Mouse (Mus musculus) thymus, postnatal 10 days (tissue): ENCODE measurements around the gene Tbx6.
A peak's percentile ranks its signal among the peaks of the same experiment; 100 is the strongest.

Experiments used
- DNase-seq, 2 experiments: peaks; one replicate each; pipeline ENCODE4 v3.0.0; 2021; ENCODE audit warnings: low spot score in 2 of 2

Gene Tbx6

DNA sequence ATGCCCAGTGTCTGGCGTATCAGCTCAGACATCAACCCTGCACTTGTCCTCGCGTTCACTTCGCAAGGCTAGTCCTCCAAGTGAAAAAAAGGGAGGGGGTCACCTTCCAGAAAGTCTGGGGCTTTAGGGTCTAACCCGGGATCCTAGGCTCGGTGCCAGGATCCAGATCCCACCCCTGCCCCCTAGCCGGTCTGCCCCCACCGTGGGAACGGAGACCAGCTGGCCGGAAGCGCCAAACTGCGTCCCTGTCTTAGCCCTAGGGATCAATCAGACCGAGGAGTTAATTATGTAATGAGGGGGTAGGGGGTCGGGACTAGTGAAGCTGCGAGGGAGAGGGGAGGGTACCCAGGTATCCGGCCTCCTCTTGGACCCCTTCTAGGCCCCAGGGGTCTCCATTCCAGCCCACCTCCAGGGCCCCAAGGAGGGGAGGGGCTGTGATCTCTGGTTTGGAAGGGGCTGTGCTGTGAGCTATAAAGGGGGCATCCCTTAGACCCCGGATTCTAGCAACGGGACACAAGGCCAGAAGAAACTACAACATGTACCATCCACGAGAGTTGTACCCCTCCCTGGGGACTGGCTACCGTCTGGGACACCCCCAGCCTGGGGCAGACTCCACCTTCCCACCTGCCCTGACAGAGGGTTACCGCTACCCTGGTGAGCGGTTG lies at the start of gene Tbx6:
TSS of gene Tbx6 (plus strand) at position 513 of the 665 bp plus-strand sequence.
- peak in 1 of 2 experiments; percentile 31 for DNase-seq

GRCm38 (mm10) chr7:126736122-126736521 lies 45.2 kb upstream of the Tbx6 start:
- no peak for DNase-seq

GRCm38 (mm10) chr7:126739551-126739950 lies 41.7 kb upstream of the Tbx6 start:
- DNase-seq, result no peak

- no peak for DNase-seq
Observed at GRCm38 (mm10) chr7:126740132-126740735, 41.0 kb upstream of the Tbx6 start.

GRCm38 (mm10) chr7:126740977-126741376 lies 40.3 kb upstream of the Tbx6 start:
- no peak for DNase-seq

DNA sequence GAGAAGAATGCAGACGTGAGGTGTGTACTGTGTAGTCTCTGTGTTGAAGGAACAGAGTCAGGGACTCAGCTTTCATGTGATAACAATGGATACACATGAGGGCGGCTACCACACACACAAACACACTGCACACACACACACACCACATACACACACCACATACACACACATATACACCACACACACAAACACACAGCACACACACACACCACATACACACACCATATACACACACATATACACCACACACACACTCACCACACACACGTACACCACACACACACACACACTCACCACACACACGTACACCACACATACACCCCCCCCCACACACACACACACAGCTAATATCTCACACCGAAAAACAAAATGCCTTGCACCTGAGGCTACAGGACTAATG lies 39.8 kb upstream of the Tbx6 start:
- DNase-seq, result no peak

- no peak for DNase-seq
Observed at GRCm38 (mm10) chr7:126741964-126742482, 39.3 kb upstream of the Tbx6 start.

GRCm38 (mm10) chr7:126746066-126746465 lies 35.2 kb upstream of the Tbx6 start:
- DNase-seq, result no peak

GRCm38 (mm10) chr7:126746798-126747197 lies 34.5 kb upstream of the Tbx6 start:
- DNase-seq, result no peak

DNA sequence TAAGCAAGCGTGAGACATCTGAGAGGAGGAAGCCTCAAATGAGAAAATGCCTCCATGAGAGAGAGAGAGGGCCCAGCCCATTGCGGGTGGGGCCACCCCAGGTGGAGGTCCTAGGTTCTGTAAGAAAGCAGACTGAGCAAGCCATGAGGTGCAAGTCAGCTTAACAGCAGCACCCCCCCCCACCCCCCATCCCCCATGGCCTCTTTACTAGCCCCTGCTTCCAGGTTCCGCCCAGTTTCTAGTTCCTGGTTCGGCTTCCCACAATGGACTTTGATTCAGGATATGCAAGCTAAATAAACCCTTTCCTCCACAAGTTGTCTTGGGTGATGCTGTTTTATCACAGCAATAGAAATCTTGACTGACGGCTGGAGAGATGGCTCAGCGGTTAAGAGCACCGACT lies 32.5 kb upstream of the Tbx6 start:
- no peak for DNase-seq

DNA sequence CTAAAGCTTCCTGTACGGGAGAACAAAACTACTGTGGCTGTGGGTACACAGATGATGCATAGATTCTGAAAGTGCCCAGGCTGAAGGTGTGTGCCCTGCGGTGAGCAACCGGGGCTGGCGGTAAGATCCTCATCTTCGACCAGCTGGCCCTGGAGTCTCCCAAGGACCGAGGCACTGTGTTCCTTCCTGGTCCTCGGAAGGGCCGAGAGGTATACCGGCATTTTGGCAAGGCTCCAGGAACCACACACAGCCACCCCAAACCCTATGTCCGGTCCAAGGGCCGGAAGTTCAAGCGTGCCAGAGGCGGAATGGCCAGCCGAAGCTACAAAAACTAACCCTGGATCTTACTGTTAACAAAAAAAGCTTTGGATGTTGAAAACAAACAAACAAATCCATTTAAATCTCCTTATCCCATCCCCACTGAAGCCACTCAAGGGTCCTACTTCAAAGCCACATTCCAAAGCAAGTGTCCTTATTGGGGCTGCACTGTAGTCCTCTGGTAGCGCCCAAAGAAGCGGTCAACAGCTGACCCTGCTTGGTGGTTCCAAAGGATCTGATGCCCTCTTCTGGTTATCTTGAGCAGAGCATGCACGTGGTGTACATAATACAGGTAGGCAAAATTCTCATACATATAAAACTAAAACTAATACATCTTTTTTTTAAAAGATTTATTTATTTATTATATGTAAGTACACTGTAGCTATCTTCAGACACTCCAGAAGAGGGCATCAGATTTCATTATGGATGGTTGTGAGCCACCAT lies 31.5 kb upstream of the Tbx6 start:
- DNase-seq, result no peak

DNA sequence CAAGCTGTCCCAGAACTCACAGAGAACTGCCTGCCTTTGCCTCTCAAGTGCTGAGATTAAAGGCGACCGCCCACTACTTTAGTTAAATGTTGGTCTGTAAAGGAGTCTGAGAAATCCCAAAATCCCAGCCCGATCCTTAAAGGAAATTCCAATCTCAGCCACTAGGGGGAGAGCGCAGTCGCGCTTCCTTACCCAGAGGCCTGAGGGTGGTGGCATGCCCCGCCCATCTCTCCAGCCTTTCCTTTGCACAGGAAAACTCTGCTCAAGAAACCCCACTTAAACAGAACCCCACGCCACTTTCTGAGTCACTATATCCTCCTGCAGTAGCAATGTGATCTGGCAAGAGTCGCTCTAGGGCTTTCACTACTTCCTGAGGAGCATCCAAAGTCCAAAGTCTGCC lies 26.4 kb upstream of the Tbx6 start:
- DNase-seq, result peak; percentile 34 to 68

DNA sequence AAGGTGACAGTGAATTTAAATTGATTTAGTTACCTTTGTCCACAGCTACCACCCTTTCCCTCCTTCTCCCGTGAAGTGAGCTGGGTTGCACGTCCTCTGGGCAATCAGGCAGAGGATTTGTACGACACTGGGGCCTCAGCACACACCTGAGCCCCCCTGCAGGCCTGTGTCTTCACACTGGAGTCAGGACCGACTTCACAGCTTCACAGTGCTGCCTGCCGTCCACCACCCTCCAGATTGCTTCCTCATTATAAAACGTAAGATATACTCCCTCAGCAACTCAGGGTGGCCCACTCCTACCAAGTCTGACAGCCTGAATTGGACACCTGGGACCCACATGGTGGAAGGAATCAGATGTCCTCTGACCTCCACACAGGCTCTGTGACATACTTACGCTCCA lies 22.7 kb upstream of the Tbx6 start:
- DNase-seq, result no peak

DNA sequence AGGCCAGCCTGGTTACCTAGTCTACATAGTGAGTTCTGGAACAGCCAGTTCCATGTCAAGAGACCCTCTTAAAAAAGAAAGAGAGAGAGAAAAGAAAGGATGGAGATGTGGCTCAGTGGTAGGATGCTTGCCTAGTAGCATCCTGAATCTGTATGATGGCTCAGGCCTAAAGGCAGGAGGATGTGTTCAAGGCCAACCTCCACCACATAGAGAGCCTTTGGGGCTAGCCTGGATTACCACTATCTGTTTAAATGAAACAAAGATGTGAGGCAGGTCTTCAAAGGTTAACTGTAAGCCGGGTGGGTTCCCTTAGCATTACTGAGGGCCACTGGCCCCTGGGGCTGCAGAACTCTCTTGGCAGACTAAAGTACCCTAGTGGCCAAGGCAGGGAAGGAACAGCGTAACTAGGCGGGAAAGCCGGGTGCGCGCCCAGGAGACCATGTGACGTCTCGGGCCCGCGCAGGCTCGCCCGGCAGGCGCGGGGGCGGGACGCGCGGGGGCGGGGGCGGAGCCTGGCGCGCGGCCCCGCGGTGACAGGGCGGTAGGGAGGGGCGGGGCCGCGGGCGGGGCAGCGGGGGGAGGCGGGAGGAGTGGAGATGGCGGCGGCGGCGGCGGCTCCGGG lies 22.1 kb upstream of the Tbx6 start, which contains the start of gene Mapk3:
TSS of gene Mapk3 (plus strand) at position 552 of the 622 bp plus-strand sequence.
- peak; percentile 89 for DNase-seq

DNA sequence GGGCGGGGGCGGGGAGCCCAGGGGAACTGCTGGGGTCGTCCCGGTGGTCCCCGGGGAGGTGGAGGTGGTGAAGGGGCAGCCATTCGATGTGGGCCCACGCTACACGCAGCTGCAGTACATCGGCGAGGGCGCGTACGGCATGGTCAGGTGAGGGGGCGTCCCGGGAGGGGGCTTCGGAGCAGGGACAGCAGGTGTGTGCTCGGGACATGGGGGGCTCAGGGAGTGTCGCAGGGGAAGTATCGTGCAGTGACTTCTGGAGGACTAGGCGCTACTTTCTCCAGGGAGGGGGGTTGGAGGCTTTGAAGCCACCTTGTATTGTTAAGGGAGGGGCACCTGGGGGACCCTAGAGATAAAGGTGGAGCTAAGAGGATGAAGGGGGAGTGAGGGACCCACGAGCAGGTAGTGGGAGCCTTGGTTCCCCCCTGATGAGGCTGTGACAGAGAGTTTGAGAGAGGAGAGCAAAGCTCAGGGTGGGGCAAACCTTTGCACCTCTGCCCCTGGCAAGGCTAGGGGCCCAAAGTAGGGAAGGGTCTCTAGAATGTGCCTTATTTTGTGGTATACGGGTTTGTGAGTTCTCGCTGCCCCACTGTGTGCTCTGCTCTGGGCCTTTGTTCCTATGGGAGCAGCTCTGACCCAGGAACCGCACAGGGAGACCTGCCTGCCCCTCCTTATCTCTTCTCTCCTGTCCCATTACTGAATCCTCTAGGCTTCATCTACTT lies 21.5 kb upstream of the Tbx6 start:
- DNase-seq, result peak in 1 of 2 experiments; percentile 68

DNA sequence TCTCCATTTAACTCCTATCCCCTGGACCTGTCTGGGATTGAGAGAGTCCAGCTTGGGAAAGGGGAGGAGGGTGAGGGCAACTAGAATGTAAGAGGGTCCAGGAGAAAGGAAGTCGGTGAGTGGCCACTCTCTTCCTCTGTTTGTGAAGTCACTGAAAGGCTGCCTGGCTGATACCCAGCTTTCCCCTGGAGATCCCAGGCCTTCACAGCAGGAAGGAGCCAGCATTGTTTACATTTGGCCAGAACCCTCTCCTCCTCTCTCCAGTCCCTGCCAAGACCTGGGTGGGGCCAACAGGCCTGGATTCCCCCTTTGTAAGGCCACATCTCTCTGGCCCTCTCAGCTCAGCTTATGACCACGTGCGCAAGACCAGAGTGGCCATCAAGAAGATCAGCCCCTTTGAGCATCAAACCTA lies 20.9 kb upstream of the Tbx6 start:
- DNase-seq, result no peak

- DNase-seq, result no peak
Observed at GRCm38 (mm10) chr7:126760956-126761355, 20.3 kb upstream of the Tbx6 start.

GRCm38 (mm10) chr7:126761529-126762067 lies 19.7 kb upstream of the Tbx6 start:
- no peak for DNase-seq

- DNase-seq, result no peak
Observed at GRCm38 (mm10) chr7:126762471-126763008, 18.7 kb upstream of the Tbx6 start.

DNA sequence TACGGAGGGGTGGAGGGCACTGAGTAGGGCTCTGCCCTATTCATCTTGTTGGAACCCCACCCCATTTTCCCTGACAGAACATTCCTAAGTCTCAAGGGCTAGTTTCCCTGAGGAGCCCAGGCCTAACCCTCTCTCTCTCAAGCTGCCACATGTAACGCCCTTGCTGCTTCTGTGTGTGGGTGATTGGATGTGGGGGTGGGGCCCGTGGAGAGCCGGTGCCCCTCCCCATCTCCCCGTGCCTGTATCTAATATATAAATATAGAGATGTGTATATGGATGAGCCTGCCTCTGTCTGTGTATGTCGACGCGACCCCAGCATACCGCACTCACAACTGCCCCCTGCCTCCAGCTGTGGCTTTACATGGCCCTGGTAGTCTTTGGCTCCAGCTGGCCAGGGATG lies 15.7 kb upstream of the Tbx6 start:
- DNase-seq, result no peak

GRCm38 (mm10) chr7:126766201-126766600 lies 15.1 kb upstream of the Tbx6 start, which contains the start of gene Gdpd3:
Gene Gdpd3, plus strand, starts transcription at chr7:126766334.
- DNase-seq, result no peak
